Mouse (Mus musculus) neural tube, embryonic 10.5 days (tissue): ENCODE data around the gene Mypop.

ENCODE experiments used
- DNase-seq: peaks from one replicate; pipeline ENCODE4 v3.0.0-alpha.2; 2017; ENCODE audit warnings: low spot score; ENCODE audit errors: extremely low spot score

The Mypop gene

DNA sequence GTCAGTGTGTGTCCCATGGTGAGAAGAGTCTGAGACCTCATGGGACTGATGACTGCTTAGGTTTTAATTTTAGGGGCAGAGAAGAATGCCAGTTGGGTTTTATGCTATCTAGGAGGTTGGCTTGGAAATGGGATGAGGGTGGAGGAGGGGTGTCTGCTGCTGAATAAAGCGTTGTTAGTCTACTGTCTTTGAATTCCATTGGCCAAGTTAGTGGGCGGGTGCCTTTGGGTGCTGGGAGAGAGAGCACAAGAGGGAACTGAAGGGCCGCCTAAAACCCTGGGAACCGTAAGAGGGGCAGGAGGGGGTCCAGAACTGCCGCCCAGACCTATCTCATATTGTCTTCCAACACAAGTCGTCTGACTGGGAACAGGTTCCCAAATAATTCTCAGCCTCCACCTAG, 2.3 kb upstream of the Mypop start:
- no peak for DNase-seq

- DNase-seq, result no peak
These were observed 1.1 kb upstream of the Mypop start for GRCm38 (mm10) chr7:18989995-18990394.

GRCm38 (mm10) chr7:18991660-18992293, 732 bp downstream of the Mypop start:
- peak; percentile 61 for DNase-seq

DNA sequence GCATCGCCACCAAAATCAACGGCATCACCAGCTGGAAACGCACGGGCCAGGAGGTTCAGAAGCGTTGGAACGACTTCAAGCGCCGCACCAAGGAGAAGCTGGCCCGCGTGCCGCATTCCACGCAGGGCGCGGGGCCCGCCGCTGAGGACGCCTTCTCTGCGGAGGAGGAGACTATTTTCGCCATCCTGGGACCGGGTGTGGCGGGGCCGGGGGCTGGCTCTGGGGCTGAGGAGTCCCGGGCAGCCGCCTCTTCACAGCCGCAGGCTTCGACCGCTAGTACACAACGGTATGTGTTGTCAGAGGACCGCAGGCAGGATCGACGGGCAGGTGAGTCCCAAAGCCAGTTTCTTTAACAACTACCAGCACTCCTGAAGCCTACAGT, 1.2 kb downstream of the Mypop start:
- peak; percentile 55 for DNase-seq

GRCm38 (mm10) chr7:18993036-18993435, 2.0 kb downstream of the Mypop start:
- no peak for DNase-seq

- no peak for DNase-seq
These were observed 7.8 kb downstream of the Mypop start for GRCm38 (mm10) chr7:18998835-18999234.

DNA sequence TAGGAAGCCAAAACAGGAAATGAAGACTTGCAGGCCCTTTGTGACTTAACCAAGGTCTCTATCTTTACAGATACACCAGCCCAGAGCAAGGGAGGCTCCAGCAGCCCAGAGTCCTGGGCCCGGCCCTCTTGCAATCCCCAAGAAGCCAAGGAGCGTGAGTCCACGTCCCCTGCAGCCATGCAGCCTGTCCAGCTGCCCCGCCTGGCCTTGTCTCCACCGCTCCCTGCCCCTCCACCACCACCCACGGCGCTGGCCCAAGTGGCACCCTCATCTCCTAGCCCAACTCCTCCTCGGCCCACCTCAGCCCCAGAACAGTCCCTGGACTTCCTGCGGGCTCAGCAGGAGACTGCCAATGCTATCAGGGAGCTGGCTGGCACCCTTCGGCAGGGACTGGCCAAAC, 9.4 kb downstream of the Mypop start:
- no peak for DNase-seq

DNA sequence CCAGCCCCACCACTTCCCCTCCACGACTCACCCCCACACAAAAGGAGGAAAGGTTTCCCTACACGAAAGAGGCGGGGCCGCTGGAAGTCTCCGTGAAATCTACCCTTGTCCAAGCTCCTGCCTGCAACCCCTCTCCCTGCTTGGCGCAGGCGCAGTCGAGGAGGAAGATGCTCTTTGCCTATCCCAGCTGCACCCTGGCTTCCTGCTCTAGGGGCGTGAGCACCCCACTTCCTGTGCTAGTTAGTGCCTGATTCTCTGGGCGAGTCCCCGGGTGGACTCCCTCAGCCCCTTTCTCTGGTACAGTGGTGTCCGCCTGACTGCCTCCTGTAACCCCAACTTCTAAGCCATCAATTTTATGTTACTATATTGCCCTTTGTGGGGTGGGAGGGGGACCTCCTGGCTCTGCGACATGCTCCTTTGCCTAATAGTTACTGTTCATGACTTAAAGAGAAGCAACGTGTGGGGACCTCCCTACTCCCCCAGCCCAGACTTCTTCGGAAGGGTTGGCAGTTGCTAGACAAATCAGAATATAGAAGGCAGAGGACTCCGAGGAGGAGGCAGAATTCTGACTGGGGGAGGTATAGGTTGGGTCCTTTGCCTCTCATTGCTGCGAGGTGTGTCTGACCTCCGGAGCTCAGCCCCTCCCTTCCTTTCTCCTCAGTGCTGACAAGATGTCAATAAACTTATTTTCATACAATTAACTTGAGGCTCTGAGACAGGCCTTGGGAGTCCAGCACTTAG, 10.2 kb downstream of the Mypop start:
- DNase-seq, result peak; percentile 60

- no peak for DNase-seq
These were observed 10.7 kb downstream of the Mypop start for GRCm38 (mm10) chr7:19001807-19002085.

GRCm38 (mm10) chr7:19002115-19002514, 11.1 kb downstream of the Mypop start:
- no peak for DNase-seq

DNA sequence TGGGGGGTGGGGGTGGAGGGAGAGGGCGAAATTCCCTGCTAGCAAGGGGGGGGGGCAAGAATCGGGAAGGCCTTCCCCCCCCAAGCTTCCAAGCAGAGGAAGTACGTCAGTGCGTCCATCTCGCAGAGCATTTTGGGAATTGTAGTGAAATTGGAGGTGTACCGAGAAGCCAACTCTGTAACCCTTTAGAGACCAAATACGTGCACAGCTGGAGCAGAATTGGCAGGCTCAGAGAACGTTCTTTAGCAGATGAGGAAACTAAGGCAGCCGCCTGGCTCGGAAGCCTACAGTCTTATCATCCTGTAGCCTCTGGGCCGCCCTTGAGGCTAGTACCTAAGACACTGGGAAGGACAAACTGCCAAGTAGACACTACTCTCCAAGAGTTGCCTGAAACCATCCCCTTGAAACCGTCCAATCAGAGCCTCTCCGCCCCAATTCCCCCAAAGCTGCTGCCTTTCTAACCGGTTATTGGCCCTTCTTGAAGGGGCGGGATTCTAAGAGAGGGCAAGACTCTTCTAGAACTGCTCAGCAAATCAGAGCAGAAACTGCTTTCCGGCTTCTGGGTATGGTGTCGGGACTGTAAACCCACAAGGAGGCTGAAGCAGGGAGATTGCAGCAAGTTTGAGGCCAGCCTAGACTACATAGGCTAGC, 11.9 kb downstream of the Mypop start:
- peak; percentile 74 for DNase-seq

- DNase-seq, result peak; percentile 92
These were observed 13.0 kb downstream of the Mypop start, which contains the start of gene Irf2bp1 for GRCm38 (mm10) chr7:19003902-19004630. Gene Irf2bp1 (plus strand): TSS chr7:19004044.

DNA sequence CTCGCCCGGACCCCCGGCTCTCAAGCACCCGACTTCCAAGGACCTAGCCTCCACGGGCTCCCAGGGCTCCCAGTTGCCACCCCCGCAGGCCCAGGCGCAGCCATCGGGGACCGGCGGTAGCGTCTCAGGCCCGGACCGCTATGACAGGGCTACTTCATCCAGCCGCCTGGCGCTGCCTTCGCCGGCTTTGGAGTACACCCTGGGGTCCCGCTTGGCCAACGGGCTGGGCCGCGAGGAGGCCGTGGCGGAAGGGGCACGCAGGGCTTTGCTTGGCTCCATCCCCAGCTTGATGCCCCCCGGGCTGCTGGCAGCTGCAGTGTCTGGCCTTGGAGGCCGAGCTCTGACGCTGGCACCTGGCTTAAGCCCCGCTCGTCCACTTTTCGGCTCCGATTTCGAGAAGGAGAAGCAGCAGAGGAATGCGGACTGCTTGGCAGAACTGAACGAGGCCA, 13.6 kb downstream of the Mypop start:
- DNase-seq, result peak; percentile 52

DNA sequence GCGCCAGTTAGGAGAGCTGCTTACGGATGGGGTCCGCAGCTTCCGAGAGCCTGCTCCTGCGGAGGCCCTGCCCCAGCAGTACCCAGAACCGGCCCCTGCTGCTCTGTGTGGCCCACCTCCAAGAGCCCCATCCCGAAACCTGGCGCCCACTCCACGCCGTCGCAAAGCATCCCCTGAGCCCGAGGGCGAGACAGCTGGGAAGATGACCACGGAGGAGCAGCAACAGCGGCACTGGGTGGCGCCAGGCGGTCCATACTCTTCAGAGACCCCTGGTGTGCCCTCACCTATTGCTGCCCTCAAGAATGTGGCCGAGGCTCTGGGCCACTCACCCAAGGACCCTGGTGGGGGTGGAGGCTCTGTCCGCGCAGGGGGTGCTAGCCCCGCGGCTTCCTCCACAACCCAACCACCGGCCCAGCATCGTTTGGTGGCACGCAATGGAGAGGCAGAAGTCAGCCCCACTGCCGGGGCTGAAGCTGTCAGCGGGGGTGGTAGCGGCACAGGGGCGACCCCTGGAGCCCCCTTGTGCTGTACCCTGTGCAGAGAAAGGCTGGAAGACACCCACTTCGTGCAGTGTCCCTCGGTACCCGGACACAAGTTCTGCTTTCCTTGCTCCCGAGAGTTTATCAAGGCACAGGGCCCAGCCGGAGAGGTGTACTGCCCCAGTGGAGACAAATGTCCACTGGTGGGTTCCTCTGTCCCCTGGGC, 14.5 kb downstream of the Mypop start:
- no peak for DNase-seq

GRCm38 (mm10) chr7:19006476-19006875, 15.4 kb downstream of the Mypop start:
- DNase-seq, result peak; percentile 80

GRCm38 (mm10) chr7:19007026-19007977, 16.3 kb downstream of the Mypop start:
- DNase-seq, result no peak

GRCm38 (mm10) chr7:19010581-19010980, 19.5 kb downstream of the Mypop start:
- DNase-seq, result no peak

DNA sequence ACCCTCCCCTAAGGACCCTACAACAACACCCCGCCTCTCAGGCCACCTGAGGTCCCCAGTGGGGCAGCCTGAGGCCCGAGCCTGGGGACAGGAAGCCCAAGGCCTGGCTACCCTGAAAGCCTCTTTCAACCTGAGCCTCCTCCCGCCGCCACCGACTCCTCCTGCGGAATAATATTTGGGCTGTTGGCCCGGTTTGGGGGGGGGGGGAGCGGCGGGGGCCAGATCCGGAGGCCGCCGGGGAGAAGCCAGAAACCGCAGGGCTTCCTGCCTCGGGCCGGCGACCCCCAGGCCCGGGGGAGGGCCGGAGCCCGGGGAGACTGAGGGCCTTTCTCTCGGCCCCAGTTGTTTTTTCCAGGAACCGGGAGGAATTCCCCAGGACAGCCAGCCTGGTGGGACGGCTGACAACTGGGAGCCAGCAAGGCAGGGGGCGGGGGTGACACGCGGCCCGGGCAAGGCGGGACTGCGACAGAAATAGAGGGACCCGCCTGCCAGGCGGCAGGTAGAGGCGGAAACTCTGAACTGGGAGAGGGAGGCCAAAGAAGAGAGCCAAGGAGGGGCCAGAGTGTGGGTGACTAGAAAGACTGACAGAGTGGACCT, 21.1 kb downstream of the Mypop start:
- no peak for DNase-seq

DNA sequence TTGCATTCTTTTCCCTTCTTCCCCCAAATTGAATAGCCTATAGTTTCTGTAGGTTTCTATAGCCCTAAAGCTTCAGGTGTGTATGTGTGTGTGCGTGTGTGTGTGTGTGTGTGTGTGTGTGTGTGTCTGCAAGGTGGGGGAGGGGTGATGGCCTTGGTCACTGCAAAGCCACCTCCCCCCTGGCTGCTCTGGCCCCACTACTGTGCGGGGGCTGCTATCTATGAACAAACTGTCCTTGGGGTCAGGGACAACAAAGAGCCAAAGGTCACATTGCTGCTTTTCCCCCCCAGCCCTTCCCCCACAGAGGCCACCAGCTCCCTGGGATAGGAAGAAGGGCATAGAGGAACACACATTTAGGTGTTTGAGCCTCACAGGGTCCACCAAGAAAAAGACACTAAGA, 21.8 kb downstream of the Mypop start:
- no peak for DNase-seq

DNA sequence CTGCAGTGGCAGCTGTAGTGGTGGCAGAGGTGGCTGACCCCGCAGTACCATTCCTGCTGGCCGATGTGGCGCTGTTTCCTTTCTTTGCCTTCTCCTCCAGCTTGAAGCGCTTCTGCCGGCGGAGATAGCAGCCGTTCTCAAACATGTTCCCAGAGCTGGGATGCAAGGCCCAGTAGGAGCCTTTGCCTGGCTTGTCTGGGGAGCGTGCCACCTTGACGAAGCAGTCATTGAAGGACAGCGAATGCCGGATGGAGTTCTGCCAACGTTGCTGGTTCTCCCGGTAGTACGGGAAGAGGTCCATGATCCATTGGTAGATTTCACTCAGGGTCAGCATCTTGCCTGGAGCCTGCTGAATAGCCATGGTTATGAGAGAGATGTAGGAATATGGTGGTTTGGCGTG, 23.4 kb downstream of the Mypop start:
- DNase-seq, result no peak
